Mouse (Mus musculus) C2C12 (cell line): ENCODE measurements around the gene Zic4. TPM values are rescaled to one million over a fixed set of nuclear protein-coding genes. Genes with fewer than 3 reads are reported as not detected.

ENCODE experiments used
- H3K27me3 ChIP-seq: one replicate; pipeline ENCODE4 v1.6.1; 2011; ENCODE audit not compliant: control insufficient read depth, insufficient read depth, insufficient read length
- H3K36me3 ChIP-seq: one replicate; pipeline ENCODE4 v1.6.1; 2011; ENCODE audit not compliant: control insufficient read depth, insufficient read depth
- H3K4me3 ChIP-seq: one replicate; pipeline ENCODE4 v1.5.1; 2011; ENCODE audit warnings: mild to moderate bottlenecking, control low read depth; ENCODE audit not compliant: poor library complexity, insufficient read depth, severe bottlenecking
- H3K79me2 ChIP-seq: one replicate; pipeline ENCODE4 v1.6.1; 2011; ENCODE audit not compliant: control insufficient read depth, insufficient read depth
- H3K79me3 ChIP-seq: one replicate; pipeline ENCODE4 v1.6.1; 2011; ENCODE audit warnings: low read depth, control low read depth
- H3ac ChIP-seq: one replicate; pipeline ENCODE3; 2011; ENCODE audit warnings: low read depth; ENCODE audit not compliant: control insufficient read depth, insufficient read length
- CEBPB ChIP-seq: IDR thresholded peaks from one replicate; pipeline ENCODE4 v1.6.1; 2011; ENCODE audit warnings: low read depth, mild to moderate bottlenecking, control low read depth, moderate library complexity
- CTCF ChIP-seq: IDR thresholded peaks from one replicate; pipeline ENCODE4 v1.5.1; 2011; ENCODE audit not compliant: control insufficient read depth, insufficient read depth, insufficient read length
- FOSL1 ChIP-seq: IDR thresholded peaks from one replicate; pipeline ENCODE4 v1.8.0; 2011; ENCODE audit warnings: mild to moderate bottlenecking, low read length; ENCODE audit not compliant: poor library complexity, insufficient read depth, severe bottlenecking
- MAX ChIP-seq: IDR thresholded peaks from one replicate; pipeline ENCODE4 v1.6.1; 2011; ENCODE audit warnings: mild to moderate bottlenecking, control low read depth
- MYOD1 ChIP-seq: IDR thresholded peaks from one replicate; pipeline ENCODE4 v1.6.1; 2011; ENCODE audit warnings: low read depth; ENCODE audit not compliant: control insufficient read depth, insufficient read length
- MYOG ChIP-seq: IDR thresholded peaks from one replicate; pipeline ENCODE4 v1.6.1; 2011; ENCODE audit not compliant: control insufficient read depth, insufficient read length; ENCODE audit errors: extremely low read depth
- USF1 ChIP-seq: IDR thresholded peaks from one replicate; pipeline ENCODE4 v1.6.1; 2011; ENCODE audit warnings: low read depth, mild to moderate bottlenecking, control low read depth, moderate library complexity
- polyA plus RNA-seq: library from polyadenylated mRNA; unstranded; fragments of >200 nt; fragmentation: generic; extraction: Trizol; gene quantifications from one replicate; pipeline ENCODE4 v1.2.1, GENCODE M21; 2012; ENCODE audit warnings: missing spikeins

Zic4 gene
- polyA plus RNA-seq, 1 experiment: 0.99 TPM

- no peak overlapping the region for H3K4me3 ChIP-seq
- H3K36me3 ChIP-seq: no peaks in the 10 kb centered on the region
- TF ChIP-seq FOSL1 (no peak), CEBPB (no peak), CTCF (no peak), MAX (no peak), MYOG (no peak), USF1 (no peak), MYOD1 (no peak)
- H3K79me3 ChIP-seq: no peaks in the 10 kb centered on the region
- no peak overlapping the region for H3ac ChIP-seq
- H3K27me3 ChIP-seq: no peaks in the 10 kb centered on the region
- H3K79me2 ChIP-seq: no peaks in the 10 kb centered on the region
These were observed 12.5 kb downstream of the Zic4 start for GRCm38 (mm10) chr9:91374665-91375064.

- Histone ChIP-seq H3ac (no peak overlapping the region), H3K4me3 (no peak overlapping the region), H3K79me3 (no peaks in the 10 kb centered on the region), H3K27me3 (no peaks in the 10 kb centered on the region), H3K79me2 (no peaks in the 10 kb centered on the region), H3K36me3 (no peaks in the 10 kb centered on the region)
- TF ChIP-seq MAX (no peak), CEBPB (no peak), MYOD1 (no peak), USF1 (no peak), FOSL1 (no peak), CTCF (no peak), MYOG (no peak)
These were observed 15.0 kb downstream of the Zic4 start for GRCm38 (mm10) chr9:91377036-91377872.

DNA sequence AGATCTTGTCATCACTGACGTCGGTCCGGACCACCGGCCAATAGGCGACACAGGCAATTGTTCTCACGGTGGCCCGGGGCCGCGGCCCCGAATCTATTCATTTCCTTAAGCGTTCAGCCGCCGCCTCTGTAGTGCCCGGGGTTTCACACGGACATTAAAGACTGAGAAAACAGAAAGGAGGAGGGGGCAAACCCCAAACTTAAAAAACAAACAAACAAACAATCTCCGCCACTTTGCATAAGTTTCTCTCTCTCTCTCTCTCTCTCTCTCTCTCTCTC is 15.6 kb downstream of the Zic4 start:
- no peak overlapping the region for H3K4me3 ChIP-seq
- H3K79me3 ChIP-seq: no peaks in the 10 kb centered on the region
- H3K79me2 ChIP-seq: no peaks in the 10 kb centered on the region
- TF ChIP-seq MYOD1 (no peak), CTCF (no peak), MYOG (no peak), CEBPB (no peak), FOSL1 (no peak), MAX (no peak), USF1 (no peak)
- H3ac ChIP-seq: no peak overlapping the region
- no peaks in the 10 kb centered on the region for H3K36me3 ChIP-seq
- no peaks in the 10 kb centered on the region for H3K27me3 ChIP-seq

DNA sequence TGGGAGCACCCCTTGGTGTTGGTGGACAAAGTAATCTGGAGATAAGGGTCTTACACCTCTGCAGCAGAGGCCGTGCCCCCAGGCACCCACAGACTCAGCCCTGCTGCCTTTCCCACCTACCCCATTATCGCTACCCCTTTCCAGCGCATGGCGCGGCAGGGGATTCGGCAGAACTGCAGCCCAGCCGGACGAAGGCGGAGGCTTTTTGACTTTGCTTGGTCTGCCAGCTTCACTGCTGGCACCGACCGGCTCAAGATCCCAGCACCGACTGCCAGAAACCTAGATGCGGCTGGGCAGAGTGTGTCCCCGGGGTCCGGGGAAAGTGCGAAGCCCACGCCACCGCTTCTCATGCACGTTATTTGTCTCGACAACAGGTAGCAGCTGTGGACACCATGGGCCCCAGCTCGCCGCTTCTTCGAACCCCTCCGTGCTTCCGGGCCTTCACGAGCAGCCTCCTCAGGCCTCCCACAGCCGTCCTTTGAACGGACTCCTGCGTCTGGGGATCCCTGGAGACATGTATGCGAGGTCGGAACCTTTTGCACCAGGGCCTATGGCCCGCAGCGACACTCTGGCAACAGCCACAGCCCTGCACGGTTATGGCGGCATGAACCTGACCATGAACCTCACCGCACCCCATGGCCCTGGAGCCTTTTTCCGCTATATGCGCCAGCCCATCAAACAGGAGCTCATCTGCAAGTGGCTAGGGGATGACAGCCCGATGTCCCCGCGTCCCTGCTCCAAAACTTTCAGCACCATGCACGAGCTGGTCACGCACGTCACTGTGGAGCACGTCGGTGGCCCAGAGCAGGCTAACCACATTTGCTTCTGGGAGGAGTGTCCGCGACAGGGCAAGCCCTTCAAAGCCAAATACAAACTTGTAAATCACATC is 16.4 kb downstream of the Zic4 start:
- Histone ChIP-seq H3ac (no peak overlapping the region), H3K36me3 (no peaks in the 10 kb centered on the region), H3K27me3 (no peaks in the 10 kb centered on the region), H3K79me2 (no peaks in the 10 kb centered on the region), H3K4me3 (no peak overlapping the region), H3K79me3 (no peaks in the 10 kb centered on the region)
- TF ChIP-seq FOSL1: no peak
- TF ChIP-seq MAX: no peak
- TF ChIP-seq CTCF: no peak
- no peak for TF ChIP-seq USF1
- no peak for TF ChIP-seq MYOD1
- TF ChIP-seq MYOG: no peak
- no peak for TF ChIP-seq CEBPB

- Histone ChIP-seq H3K4me3 (no peak overlapping the region), H3K27me3 (no peaks in the 10 kb centered on the region), H3ac (no peak overlapping the region), H3K79me3 (no peaks in the 10 kb centered on the region), H3K36me3 (no peaks in the 10 kb centered on the region), H3K79me2 (no peaks in the 10 kb centered on the region)
- TF ChIP-seq CEBPB (no peak), FOSL1 (no peak), CTCF (no peak), USF1 (no peak), MYOD1 (no peak), MYOG (no peak), MAX (no peak)
These were observed 17.1 kb downstream of the Zic4 start for GRCm38 (mm10) chr9:91379300-91379635.
